Mouse (Mus musculus): ENCODE measurements around the gene Pik3cg. TPM values are rescaled to one million over a fixed set of nuclear protein-coding genes. Genes with fewer than 3 reads are reported as not detected.

Pik3cg gene
- polyA plus RNA-seq, 2 experiments: 2.4 to 3.5 TPM

GRCm38 (mm10) chr12:32187668-32188236 is 20.7 kb downstream of the Pik3cg start:
- no peak for DNase-seq (ENCODE audit: low read depth in 3 of 3, low spot score in 3 of 3)
- no peak overlapping the region for H3K4me3 ChIP-seq (ENCODE audit: insufficient read depth in 1 of 2, low read depth in 2 of 2, low read length in 2 of 2)
- H3K27ac ChIP-seq: no peak overlapping the region
- no peak overlapping the region for H3K9ac ChIP-seq (replicated peaks)
- no peaks in the 10 kb centered on the region for H3K27me3 ChIP-seq (ENCODE audit: control insufficient read depth, insufficient read depth, low read length)
- no peaks in the 10 kb centered on the region for H3K9me3 ChIP-seq (ENCODE audit: control insufficient read depth, low read length)
- no peak for TF ChIP-seq CTCF (IDR thresholded peaks at IDR 0.05; ENCODE audit: low read depth)
- no peak for TF ChIP-seq EP300 (IDR thresholded peaks at IDR 0.05; ENCODE audit: low read depth)
- H3K4me1 ChIP-seq (replicated peaks; ENCODE audit: control insufficient read depth in 2 of 2, insufficient read depth in 2 of 2, low read length in 1 of 2): peaks cover 2 to 9% of the 10 kb centered on the region in 2 experiments; a peak in 2 of 4 replicates
- H3K4me2 ChIP-seq (ENCODE audit: low read depth): no peak overlapping the region
- no peaks in the 10 kb centered on the region for H3K36me3 ChIP-seq (replicated peaks; ENCODE audit: control insufficient read depth, insufficient read depth, low read depth)
- ATAC-seq (ENCODE audit: insufficient read depth): no peak
- 66% methylated on average over 5 of the region's 5 CpGs for WGBS (ENCODE audit: insufficient replicate concordance)

- no peak overlapping the region for H3K4me2 ChIP-seq (ENCODE audit: low read depth)
- H3K9ac ChIP-seq (replicated peaks): no peak overlapping the region
- no peak for ATAC-seq (ENCODE audit: insufficient read depth)
- TF ChIP-seq EP300 (IDR thresholded peaks at IDR 0.05; ENCODE audit: low read depth) (no peak), CTCF (IDR thresholded peaks at IDR 0.05; ENCODE audit: low read depth) (no peak)
- DNase-seq (ENCODE audit: low read depth in 3 of 3, low spot score in 3 of 3): no peak
- WGBS (ENCODE audit: insufficient replicate concordance): 57% methylated on average over 6 of the region's 6 CpGs
- H3K9me3 ChIP-seq (ENCODE audit: control insufficient read depth, low read length): no peaks in the 10 kb centered on the region
- H3K27ac ChIP-seq: no peak overlapping the region
- H3K4me1 ChIP-seq (replicated peaks; ENCODE audit: control insufficient read depth in 2 of 2, insufficient read depth in 2 of 2, low read length in 1 of 2): peaks cover 2 to 9% of the 10 kb centered on the region in 2 experiments; a peak in 2 of 4 replicates
- H3K36me3 ChIP-seq (replicated peaks; ENCODE audit: control insufficient read depth, insufficient read depth, low read depth): no peaks in the 10 kb centered on the region
- no peaks in the 10 kb centered on the region for H3K27me3 ChIP-seq (ENCODE audit: control insufficient read depth, insufficient read depth, low read length)
- no peak overlapping the region for H3K4me3 ChIP-seq (ENCODE audit: insufficient read depth in 1 of 2, low read depth in 2 of 2, low read length in 2 of 2)
Measured at GRCm38 (mm10) chr12:32186627-32187255, 21.7 kb downstream of the Pik3cg start.

GRCm38 (mm10) chr12:32184874-32185273 is 23.6 kb downstream of the Pik3cg start:
- Histone ChIP-seq H3K36me3 (replicated peaks; ENCODE audit: control insufficient read depth, insufficient read depth, low read depth) (no peaks in the 10 kb centered on the region), H3K4me2 (ENCODE audit: low read depth) (no peak overlapping the region)
- WGBS (ENCODE audit: insufficient replicate concordance): 92% methylated on average over 3 of the region's 3 CpGs

GRCm38 (mm10) chr12:32183584-32183983 is 24.9 kb downstream of the Pik3cg start:
- Histone ChIP-seq H3K36me3 (replicated peaks; ENCODE audit: control insufficient read depth, insufficient read depth, low read depth) (no peaks in the 10 kb centered on the region), H3K4me3 (ENCODE audit: insufficient read depth in 1 of 2, low read depth in 2 of 2, low read length in 2 of 2) (no peak overlapping the region), H3K4me2 (ENCODE audit: low read depth) (no peak overlapping the region), H3K27me3 (ENCODE audit: control insufficient read depth, insufficient read depth, low read length) (no peaks in the 10 kb centered on the region), H3K9ac (replicated peaks) (no peak overlapping the region), H3K4me1 (replicated peaks; ENCODE audit: control insufficient read depth in 2 of 2, insufficient read depth in 2 of 2, low read length in 1 of 2) (peaks cover 2 to 9% of the 10 kb centered on the region in 2 experiments; a peak in 2 of 4 replicates), H3K9me3 (ENCODE audit: control insufficient read depth, low read length) (no peaks in the 10 kb centered on the region), H3K27ac (no peak overlapping the region)
- no peak for TF ChIP-seq CTCF (IDR thresholded peaks at IDR 0.05; ENCODE audit: low read depth)
- TF ChIP-seq EP300 (IDR thresholded peaks at IDR 0.05; ENCODE audit: low read depth): no peak
- 63% methylated on average over 1 of the region's 1 CpGs for WGBS (ENCODE audit: insufficient replicate concordance)
- DNase-seq (ENCODE audit: low read depth in 3 of 3, low spot score in 3 of 3) (no peak), ATAC-seq (ENCODE audit: insufficient read depth) (no peak)

More at GRCm38 (mm10) chr12:32184874-32185273, 23.6 kb downstream of the Pik3cg start:
- H3K27me3 ChIP-seq (ENCODE audit: control insufficient read depth, insufficient read depth, low read length): no peaks in the 10 kb centered on the region
- ATAC-seq (ENCODE audit: insufficient read depth) (no peak), DNase-seq (ENCODE audit: low read depth in 3 of 3, low spot score in 3 of 3) (no peak)
- peaks cover 2 to 9% of the 10 kb centered on the region in 2 experiments; a peak in 2 of 4 replicates for H3K4me1 ChIP-seq (replicated peaks; ENCODE audit: control insufficient read depth in 2 of 2, insufficient read depth in 2 of 2, low read length in 1 of 2)
- H3K4me3 ChIP-seq (ENCODE audit: insufficient read depth in 1 of 2, low read depth in 2 of 2, low read length in 2 of 2): no peak overlapping the region
- TF ChIP-seq CTCF (IDR thresholded peaks at IDR 0.05; ENCODE audit: low read depth) (no peak), EP300 (IDR thresholded peaks at IDR 0.05; ENCODE audit: low read depth) (no peak)
- no peak overlapping the region for H3K27ac ChIP-seq
- H3K9ac ChIP-seq (replicated peaks): no peak overlapping the region
- H3K9me3 ChIP-seq (ENCODE audit: control insufficient read depth, low read length): no peaks in the 10 kb centered on the region

GRCm38 (mm10) chr12:32182632-32183419 is 25.6 kb downstream of the Pik3cg start:
- Histone ChIP-seq H3K4me3 (ENCODE audit: insufficient read depth in 1 of 2, low read depth in 2 of 2, low read length in 2 of 2) (no peak overlapping the region), H3K27ac (no peak overlapping the region), H3K4me1 (replicated peaks; ENCODE audit: control insufficient read depth in 2 of 2, insufficient read depth in 2 of 2, low read length in 1 of 2) (0 out of 4 replicates have a peak, but pooled peaks cover 0 to 2% of the 10 kb centered on the region in 2 experiments), H3K4me2 (ENCODE audit: low read depth) (no peak overlapping the region), H3K27me3 (ENCODE audit: control insufficient read depth, insufficient read depth, low read length) (no peaks in the 10 kb centered on the region), H3K36me3 (replicated peaks; ENCODE audit: control insufficient read depth, insufficient read depth, low read depth) (no peaks in the 10 kb centered on the region), H3K9me3 (ENCODE audit: control insufficient read depth, low read length) (no peaks in the 10 kb centered on the region), H3K9ac (replicated peaks) (no peak overlapping the region)
- ATAC-seq (ENCODE audit: insufficient read depth): no peak
- DNase-seq (ENCODE audit: low read depth in 3 of 3, low spot score in 3 of 3): no peak
- TF ChIP-seq CTCF (IDR thresholded peaks at IDR 0.05; ENCODE audit: low read depth) (no peak), EP300 (IDR thresholded peaks at IDR 0.05; ENCODE audit: low read depth) (no peak)
- WGBS (ENCODE audit: insufficient replicate concordance): 71% methylated on average over 15 of the region's 15 CpGs
